Mouse (Mus musculus) testis, adult 2 months (tissue): ENCODE results near the gene Farp1.

Experiments
- CTCF ChIP-seq: fragments of 200-500 bp; IDR thresholded peaks from 2 replicates; pipeline ENCODE4 v1.5.1; 2012; ENCODE audit warnings: low read depth, mild to moderate bottlenecking, inconsistent platforms, low read length, moderate library complexity; ENCODE audit not compliant: control insufficient read depth, insufficient read depth, insufficient replicate concordance
- POLR2A ChIP-seq: fragments of 200-500 bp; IDR thresholded peaks from 2 replicates; pipeline ENCODE4 v1.6.1; 2012; ENCODE audit warnings: low read depth, mild to moderate bottlenecking, inconsistent platforms, low read length, moderate library complexity; ENCODE audit not compliant: control insufficient read depth

DNA sequence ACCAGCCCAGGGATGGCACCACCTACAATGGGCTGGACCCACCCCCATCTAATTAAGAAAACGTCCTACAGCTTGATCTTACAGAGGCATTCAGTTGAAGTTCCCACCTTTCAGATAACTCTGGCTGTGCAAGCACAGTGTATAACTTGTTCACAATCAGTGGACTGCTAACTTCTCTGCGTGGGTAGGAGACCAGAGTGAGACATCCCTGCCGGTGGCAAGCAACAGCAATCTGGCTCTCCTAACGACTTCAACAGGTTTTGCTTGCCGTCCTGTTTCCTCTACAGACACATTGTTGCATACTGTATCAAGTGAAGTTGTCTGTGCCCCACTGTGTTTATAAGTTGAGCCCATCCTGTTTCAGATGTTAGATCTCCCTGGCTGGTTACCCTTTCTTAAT is 45.7 kb downstream of the Farp1 start:
- TF ChIP-seq CTCF (no peak), POLR2A (no peak)
